Mouse (Mus musculus) forebrain, embryonic 16.5 days (tissue): ENCODE measurements around the gene Aebp2. TPM values are rescaled to one million over a fixed set of nuclear protein-coding genes. Genes with fewer than 3 reads are reported as not detected.
A peak's percentile ranks its signal among the peaks of the same experiment; 100 is the strongest.

Experiments used
- ATAC-seq: fragments of 200-750 bp; cut with Nextera tagmentation; 2 replicates; pipeline ENCODE4 v1.8.0; 2017; ENCODE audit warnings: mild to moderate bottlenecking, moderate library complexity
- H3K27ac ChIP-seq: fragments of 300-500 bp; sonication (generic); 2 replicates; pipeline ENCODE4 v1.5.1; 2014; ENCODE audit warnings: low read length, control low read depth
- H3K27me3 ChIP-seq: fragments of 300-500 bp; sonication (generic); replicated peaks from 2 replicates; pipeline ENCODE4 v1.6.1; 2014; ENCODE audit warnings: low read length; ENCODE audit not compliant: control insufficient read depth, insufficient read depth
- H3K36me3 ChIP-seq: fragments of 300-500 bp; sonication (generic); 2 replicates; pipeline ENCODE4 v1.6.1; 2014; ENCODE audit not compliant: control insufficient read depth, insufficient read depth
- H3K4me1 ChIP-seq: fragments of 300-500 bp; sonication (generic); replicated peaks from 2 replicates; pipeline ENCODE4 v1.6.1; 2014; ENCODE audit warnings: low read length; ENCODE audit not compliant: control insufficient read depth, insufficient read depth
- H3K4me2 ChIP-seq: fragments of 300-500 bp; sonication (generic); 2 replicates; pipeline ENCODE4 v1.6.1; 2014; ENCODE audit warnings: mild to moderate bottlenecking, low read length, control low read depth
- H3K4me3 ChIP-seq: fragments of 300-500 bp; sonication (generic); replicated peaks from 2 replicates; pipeline ENCODE4 v1.5.1; 2014; ENCODE audit warnings: mild to moderate bottlenecking, low read length, control low read depth
- H3K9ac ChIP-seq: fragments of 300-500 bp; sonication (generic); replicated peaks from 2 replicates; pipeline ENCODE4 v1.6.1; 2014; ENCODE audit warnings: low read depth, low read length, control low read depth
- H3K9me3 ChIP-seq: fragments of 300-500 bp; sonication (generic); 2 replicates; pipeline ENCODE4 v1.6.1; 2016; ENCODE audit warnings: low read length; ENCODE audit not compliant: control insufficient read depth
- WGBS: fragments of 180-500 bp; shearing (Covaris S2); extraction: QIAGEN DNeasy Blood & Tissue Kit; methylation state at CpG from one replicate; pipeline ENCODE4 v1.1.7; 2014; 5-methylcytosine and 5-hydroxymethylcytosine counted together
- polyA plus RNA-seq: library from polyadenylated mRNA; unstranded; fragments of >200 nt; fragmentation: Nextera tagmentation; extraction: Ambion mirVana; gene quantifications from 2 replicates; pipeline ENCODE4 v1.2.1, GENCODE M21; 2015

The Aebp2 gene
- polyA plus RNA-seq, 1 experiment from 2014 or later = 6.5 TPM

DNA sequence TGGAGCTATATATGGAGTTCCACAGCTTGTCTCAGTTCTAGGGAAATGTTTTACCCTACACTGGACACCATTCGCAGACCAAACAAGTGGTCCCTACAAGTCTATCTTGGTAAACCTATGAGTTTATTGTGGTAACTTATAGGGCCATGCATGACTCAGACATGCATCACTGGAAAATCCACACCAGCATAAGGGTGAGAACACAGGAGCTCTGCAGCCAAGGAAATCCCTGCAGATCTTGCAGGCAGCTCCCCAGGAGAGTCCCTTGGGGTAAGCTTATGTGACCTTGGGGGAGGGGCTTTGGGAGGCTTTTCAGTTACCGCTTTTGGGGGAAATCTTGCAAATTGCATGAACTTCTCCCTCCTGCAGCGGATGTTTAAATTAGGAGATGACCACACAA, 8.6 kb upstream of the Aebp2 start:
- Histone ChIP-seq H3K4me2 (no peak overlapping the region), H3K4me1 (no peaks in the 10 kb centered on the region), H3K27me3 (no peaks in the 10 kb centered on the region), H3K4me3 (no peak overlapping the region), H3K36me3 (no peaks in the 10 kb centered on the region), H3K27ac (no peak overlapping the region), H3K9me3 (no peaks in the 10 kb centered on the region), H3K9ac (no peak overlapping the region)
- WGBS = 78% methylated on average over 3 of the region's 3 CpGs
- ATAC-seq = no peak

GRCm38 (mm10) chr6:140614711-140615110, 7.8 kb upstream of the Aebp2 start:
- H3K27ac ChIP-seq = no peak overlapping the region
- no peak overlapping the region for H3K4me3 ChIP-seq
- no peak for ATAC-seq
- H3K9me3 ChIP-seq = no peaks in the 10 kb centered on the region
- no peak overlapping the region for H3K9ac ChIP-seq
- no peaks in the 10 kb centered on the region for H3K4me1 ChIP-seq
- no peaks in the 10 kb centered on the region for H3K36me3 ChIP-seq
- no peaks in the 10 kb centered on the region for H3K27me3 ChIP-seq
- no peak overlapping the region for H3K4me2 ChIP-seq
- WGBS = 91% methylated on average over 11 of the region's 11 CpGs

DNA sequence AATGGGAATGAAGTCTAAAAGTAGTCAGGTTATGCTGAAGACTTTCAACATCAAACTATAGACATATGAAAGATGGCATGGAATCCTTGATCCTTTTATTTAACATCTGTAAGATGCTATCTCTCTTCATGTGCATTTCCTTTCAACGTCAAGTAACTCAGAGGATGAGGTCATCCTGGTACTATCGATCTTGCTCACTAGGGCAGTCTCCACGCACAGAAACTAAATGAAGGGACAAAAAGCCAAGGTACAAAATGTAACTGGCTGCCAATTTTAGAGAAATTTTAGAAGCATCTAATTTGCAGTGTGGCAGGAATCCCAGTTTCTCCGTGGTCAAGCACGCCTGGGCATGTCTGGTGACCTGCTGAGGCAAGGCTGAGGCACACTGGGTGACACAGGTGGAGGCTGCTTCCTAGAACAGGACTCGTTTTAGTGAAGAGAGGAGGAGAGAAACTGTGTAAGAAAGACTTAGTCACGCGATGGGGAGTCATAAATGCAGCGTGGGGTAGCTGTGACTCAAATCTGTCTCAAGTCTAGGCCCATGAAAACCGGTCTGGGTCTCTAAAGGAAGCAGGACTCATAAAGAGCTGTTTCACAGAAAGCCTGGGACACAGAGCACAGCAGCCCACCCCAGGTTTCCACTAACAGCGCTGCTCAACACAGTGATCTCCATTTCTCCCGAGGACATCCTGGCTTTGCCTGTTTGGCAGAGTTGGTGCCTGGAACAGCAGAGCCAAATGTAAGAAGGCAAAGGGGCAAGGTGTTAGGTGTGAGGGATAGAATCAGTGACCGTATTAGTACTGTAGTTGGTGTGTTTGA, 1.7 kb upstream of the Aebp2 start:
- no peak for ATAC-seq
- no peak overlapping the region for H3K27ac ChIP-seq
- no peak overlapping the region for H3K4me2 ChIP-seq
- 63% methylated on average over 13 of the region's 13 CpGs for WGBS
- H3K36me3 ChIP-seq = no peaks in the 10 kb centered on the region
- no peak overlapping the region for H3K4me3 ChIP-seq
- H3K9me3 ChIP-seq = no peaks in the 10 kb centered on the region
- H3K4me1 ChIP-seq = peaks cover 13% of the 10 kb centered on the region
- H3K27me3 ChIP-seq = no peaks in the 10 kb centered on the region
- H3K9ac ChIP-seq = no peak overlapping the region

DNA sequence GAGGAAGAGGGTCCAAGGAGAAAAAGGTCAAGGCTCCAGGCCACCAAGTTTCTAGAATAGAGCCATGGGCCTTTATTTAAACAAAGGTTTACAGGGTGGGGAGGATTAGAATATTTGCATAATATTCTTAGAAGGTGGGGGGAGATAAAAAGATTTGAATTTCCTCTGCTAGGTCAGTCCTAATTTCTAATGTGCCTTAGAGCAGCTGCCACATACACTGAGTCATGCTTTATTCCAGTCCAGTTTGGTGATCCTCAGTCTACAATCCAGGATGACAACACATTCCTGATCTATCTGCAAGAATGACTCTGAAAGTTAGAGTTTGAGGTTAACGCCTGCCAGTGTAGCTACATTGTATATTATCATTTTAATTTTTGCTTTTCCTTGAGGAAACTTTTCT, 841 bp upstream of the Aebp2 start:
- no peaks in the 10 kb centered on the region for H3K36me3 ChIP-seq
- H3K9ac ChIP-seq = no peak overlapping the region
- H3K4me3 ChIP-seq = no peak overlapping the region
- H3K27me3 ChIP-seq = no peaks in the 10 kb centered on the region
- no peak for ATAC-seq
- no peak overlapping the region for H3K4me2 ChIP-seq
- no peaks in the 10 kb centered on the region for H3K9me3 ChIP-seq
- no peak overlapping the region for H3K27ac ChIP-seq
- WGBS = 95% methylated on average over 1 of the region's 1 CpGs
- H3K4me1 ChIP-seq = peaks cover 21% of the 10 kb centered on the region

GRCm38 (mm10) chr6:140623226-140624095, 998 bp downstream of the Aebp2 start:
- Histone ChIP-seq H3K36me3 (no peaks in the 10 kb centered on the region), H3K9ac (peak overlapping the region; percentile 98), H3K4me2 (peak overlapping the region; percentile 82), H3K27ac (peak overlapping the region; percentile 96), H3K27me3 (no peaks in the 10 kb centered on the region), H3K4me1 (peaks cover 32% of the 10 kb centered on the region), H3K4me3 (peak overlapping the region; percentile 98), H3K9me3 (no peaks in the 10 kb centered on the region)
- ATAC-seq = peak; percentile 95
- WGBS = under 1% methylated on average over 78 of the region's 117 CpGs

- under 1% methylated on average over 77 of the region's 80 CpGs for WGBS
Observed at GRCm38 (mm10) chr6:140624096-140625051, 1.9 kb downstream of the Aebp2 start.

GRCm38 (mm10) chr6:140629176-140629859, 6.9 kb downstream of the Aebp2 start:
- WGBS = 78% methylated on average over 4 of the region's 4 CpGs
- H3K9me3 ChIP-seq = no peaks in the 10 kb centered on the region
- no peak for ATAC-seq
- peaks cover 32% of the 10 kb centered on the region for H3K4me1 ChIP-seq
- H3K36me3 ChIP-seq = 0 out of 2 replicates have a peak, but pooled peaks cover 3% of the 10 kb centered on the region
- no peak overlapping the region for H3K4me3 ChIP-seq
- H3K27me3 ChIP-seq = no peaks in the 10 kb centered on the region
- H3K27ac ChIP-seq = no peak overlapping the region
- no peak overlapping the region for H3K9ac ChIP-seq
- H3K4me2 ChIP-seq = no peak overlapping the region

More at GRCm38 (mm10) chr6:140624096-140625051, 1.9 kb downstream of the Aebp2 start:
- H3K27me3 ChIP-seq = no peaks in the 10 kb centered on the region
- H3K9ac ChIP-seq = peak overlapping the region; percentile 98
- peak overlapping the region; percentile 96 for H3K27ac ChIP-seq
- ATAC-seq = peak; percentile 13
- H3K4me3 ChIP-seq = peak overlapping the region; percentile 98
- no peaks in the 10 kb centered on the region for H3K36me3 ChIP-seq
- peak overlapping the region; percentile 82 for H3K4me2 ChIP-seq
- H3K4me1 ChIP-seq = peaks cover 34% of the 10 kb centered on the region
- no peaks in the 10 kb centered on the region for H3K9me3 ChIP-seq

GRCm38 (mm10) chr6:140630306-140630705, 7.8 kb downstream of the Aebp2 start:
- H3K4me2 ChIP-seq = no peak overlapping the region
- no peak overlapping the region for H3K27ac ChIP-seq
- 25% methylated on average over 4 of the region's 4 CpGs for WGBS

More at GRCm38 (mm10) chr6:140630306-140630705, 7.8 kb downstream of the Aebp2 start:
- Histone ChIP-seq H3K9me3 (no peaks in the 10 kb centered on the region), H3K4me1 (peaks cover 27% of the 10 kb centered on the region), H3K9ac (no peak overlapping the region), H3K27me3 (no peaks in the 10 kb centered on the region), H3K4me3 (no peak overlapping the region), H3K36me3 (0 out of 2 replicates have a peak, but pooled peaks cover 3% of the 10 kb centered on the region)
- ATAC-seq = no peak
